In the genomic region with DNA sequence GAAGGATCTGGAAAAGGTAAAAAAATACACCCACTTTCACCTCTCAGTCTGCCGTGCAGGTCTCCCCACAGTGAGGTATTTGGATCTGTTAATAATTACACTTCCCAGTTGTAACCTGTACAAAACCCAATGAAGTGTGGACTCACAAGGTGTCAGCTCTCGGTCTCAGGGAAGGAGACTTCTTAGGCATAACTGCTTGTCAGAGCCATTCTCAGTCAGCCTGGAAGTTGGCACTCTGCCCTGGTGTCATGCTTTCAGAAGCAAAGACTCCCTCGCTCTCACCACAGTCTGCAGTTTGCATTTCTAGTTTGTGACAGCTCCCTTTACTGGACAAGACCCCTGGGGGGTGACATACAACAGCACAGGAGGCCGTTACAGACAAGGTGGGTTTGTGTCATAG, we compare ENCODE assay signal across 10 mouse cellular contexts. TPM values are rescaled to one million over a fixed set of nuclear protein-coding genes. Genes with fewer than 3 reads are reported as not detected.
DNase-seq lines count a peak whose midpoint lies in the region; ATAC-seq lines count a peak whose summit lies in the region.
"Had no signal": no experiment of that assay in that cellular context is flagged by ENCODE, and none has a peak within 500 bp of the region (broad histone marks: within the 10 kb centered on the region; RNA-seq: fewer than 3 reads in every experiment).

No protein-coding gene starts in this region.

- H3K36me3 ChIP-seq in heart, embryonic 11.5 days (ENCODE audit: control insufficient read depth, insufficient read depth, low read length): no peaks in the 10 kb centered on the region
- no peaks in the 10 kb centered on the region for H3K36me3 ChIP-seq in kidney, embryonic 15.5 days
- H3K36me3 ChIP-seq: embryonic facial prominence, embryonic 15.5 days; midbrain, embryonic 12.5 days had no signal

- H3K9me3 ChIP-seq in heart, embryonic 11.5 days (replicated peaks; ENCODE audit: control insufficient read depth, low read length): no peaks in the 10 kb centered on the region
- H3K9me3 ChIP-seq in kidney, embryonic 15.5 days (replicated peaks): no peaks in the 10 kb centered on the region
- H3K9me3 ChIP-seq: embryonic facial prominence, embryonic 15.5 days; midbrain, embryonic 12.5 days had no signal

- WGBS in heart, embryonic 11.5 days (ENCODE audit: insufficient replicate concordance): 34% methylated on average over 4 of the region's 4 CpGs
- WGBS in kidney, embryonic 15.5 days: 30% methylated on average over 4 of the region's 4 CpGs

- intact Hi-C loops in gastrocnemius, postnatal 14 days (cut with DNase I; ENCODE audit: low total_unique reads): no loop called here
- intact Hi-C loops in left cerebral cortex, postnatal 25 days (cut with DNase I): no loop called here

- H3K4me1 ChIP-seq in heart, embryonic 11.5 days (ENCODE audit: control insufficient read depth, insufficient read depth, low read length): peaks cover 48% of the 10 kb centered on the region
- peaks cover 57% of the 10 kb centered on the region for H3K4me1 ChIP-seq in kidney, embryonic 15.5 days

- H3K27ac ChIP-seq in heart, embryonic 11.5 days (ENCODE audit: low read depth, low read length): peak overlapping the region; percentile 29; the same call in 1 of the 2 replicates
- H3K27ac ChIP-seq in kidney, embryonic 15.5 days: peak overlapping the region; percentile 82
- H3K27ac ChIP-seq: midbrain, embryonic 12.5 days had no signal

- peak; percentile 28 for DNase-seq in gastrocnemius, postnatal 14 days
- no peak for DNase-seq in gastrocnemius, postnatal 25 days
- DNase-seq in adrenal gland, postnatal 14 days: peak; percentile 70
- DNase-seq in left cerebral cortex, postnatal 25 days (ENCODE audit: low spot score in 2 of 2): no peak
- no peak for DNase-seq in layer of hippocampus, adult 11-12 months (ENCODE audit: low spot score)

- no peak overlapping the region for H3K4me2 ChIP-seq in heart, embryonic 11.5 days
- H3K4me2 ChIP-seq in kidney, embryonic 15.5 days: 0 out of 2 replicates have a peak overlapping the region, but pooled peaks have one; percentile 12
- H3K4me2 ChIP-seq: embryonic facial prominence, embryonic 15.5 days; midbrain, embryonic 12.5 days had no signal

- 0 out of 2 replicates have a peak, but pooled peaks have one; percentile 13 for ATAC-seq in heart, embryonic 11.5 days (replicated peaks; ENCODE audit: insufficient number of reproducible peaks, low FRiP score, low TSS enrichment)
- ATAC-seq in kidney, embryonic 15.5 days (replicated peaks; ENCODE audit: low FRiP score): peak; percentile 85
- ATAC-seq in erythroblast, adult 5-6 weeks (replicated peaks; ENCODE audit: low FRiP score, poor library complexity, severe bottlenecking): no peak

- no peak overlapping the region for H3K9ac ChIP-seq in heart, embryonic 11.5 days (ENCODE audit: low read depth, low read length)
- no peak overlapping the region for H3K9ac ChIP-seq in kidney, embryonic 15.5 days
- H3K9ac ChIP-seq: embryonic facial prominence, embryonic 15.5 days; midbrain, embryonic 12.5 days had no signal

- no peaks in the 10 kb centered on the region for H3K27me3 ChIP-seq in heart, embryonic 11.5 days (ENCODE audit: control insufficient read depth, insufficient read depth, low read length)
- no peaks in the 10 kb centered on the region for H3K27me3 ChIP-seq in kidney, embryonic 15.5 days
- H3K27me3 ChIP-seq: embryonic facial prominence, embryonic 15.5 days; midbrain, embryonic 12.5 days had no signal

- H3K4me3 ChIP-seq in heart, embryonic 11.5 days (ENCODE audit: low read depth, low read length): no peak overlapping the region
- H3K4me3 ChIP-seq in kidney, embryonic 15.5 days (replicated peaks): no peak overlapping the region
- H3K4me3 ChIP-seq: embryonic facial prominence, embryonic 15.5 days; midbrain, embryonic 12.5 days had no signal

RNA-seq across cellular contexts. Expression of a gene that starts 15.5 kb away (rescaled TPM):
- total RNA-seq in gastrocnemius, postnatal 14 days (2021): 10 to 100 TPM; 77.6 to 81.8 TPM
- 10 to 100 TPM; 47.4 to 50.9 TPM for total RNA-seq in gastrocnemius, postnatal 25 days (2021)
- total RNA-seq in adrenal gland, postnatal 14 days (2021): 121 and 133 TPM in 2 replicates
- 87.1 and 95.8 TPM in 2 replicates for polyA plus RNA-seq in heart, embryonic 11.5 days (2014; fragmentation: Nextera tagmentation; extraction: Ambion mirVana)
- polyA plus RNA-seq in kidney, embryonic 15.5 days (2015; fragmentation: Nextera tagmentation; extraction: Ambion mirVana): 76.5 and 81.2 TPM in 2 replicates
- total RNA-seq in erythroblast, adult 5-6 weeks (2015; ENCODE audit: low replicate concordance): 1.7 and 2.5 TPM in 2 replicates
- total RNA-seq in erythroblast, adult 5-6 weeks (2017; ENCODE audit: low replicate concordance): 2.2 and 13.6 TPM in 2 replicates
- total RNA-seq in left cerebral cortex, postnatal 25 days (2021): 100 to 1,000 TPM; 117 TPM

RNA-seq across cellular contexts. Expression of a gene that starts 16.8 kb away (rescaled TPM):
- total RNA-seq in gastrocnemius, postnatal 14 days (2021): 1 to 10 TPM; 1.2 to 1.3 TPM
- 1 to 10 TPM in 1 of 2 experiments, under 1 TPM in 1; 0.97 to 1.4 TPM for total RNA-seq in gastrocnemius, postnatal 25 days (2021)
- total RNA-seq in adrenal gland, postnatal 14 days (2021): 2.5 and 3.3 TPM in 2 replicates
- polyA plus RNA-seq in heart, embryonic 11.5 days (2014; fragmentation: Nextera tagmentation; extraction: Ambion mirVana): 2.5 and 5.5 TPM in 2 replicates
- polyA plus RNA-seq in kidney, embryonic 15.5 days (2015; fragmentation: Nextera tagmentation; extraction: Ambion mirVana): 2.8 and 3.2 TPM in 2 replicates
- total RNA-seq in erythroblast, adult 5-6 weeks (2015; ENCODE audit: low replicate concordance): 2.9 TPM in 1 of 2 replicates, not detected in the other
- total RNA-seq in erythroblast, adult 5-6 weeks (2017; ENCODE audit: low replicate concordance): not detected in 2 replicates
- total RNA-seq in left cerebral cortex, postnatal 25 days (2021): 10 to 100 TPM; 22.8 to 23.2 TPM

Comparison
In these comparisons a context has a peak if more than half of its experiments do, and no peak if none do; other contexts are left out.
1. DNase-seq: peak in gastrocnemius, postnatal 14 days (single experiment) and adrenal gland, postnatal 14 days (single experiment); none in gastrocnemius, postnatal 25 days (single experiment), left cerebral cortex, postnatal 25 days (0 of 2) and layer of hippocampus, adult 11-12 months (single experiment).